Mouse (Mus musculus) myocyte (in vitro differentiated cells): Measurements from ENCODE around the gene Gm45337.

Source experiments
- E2F4 ChIP-seq: IDR thresholded peaks from one replicate; pipeline ENCODE4 v1.6.1; 2011; ENCODE audit warnings: mild to moderate bottlenecking, control low read depth, moderate library complexity; ENCODE audit not compliant: insufficient read depth
- MYOD1 ChIP-seq, 3 experiments: IDR thresholded peaks; one replicate each; pipeline ENCODE4 v1.6.1; 2011; ENCODE audit warnings: control low read depth in 2 of 3, low read depth in 2 of 3, mild to moderate bottlenecking in 2 of 3, moderate library complexity in 1 of 3; ENCODE audit not compliant: insufficient read length in 2 of 3, control insufficient read depth in 1 of 3
- POLR2A ChIP-seq: IDR thresholded peaks from one replicate; pipeline ENCODE4 v1.6.1; 2011; ENCODE audit warnings: low read depth, mild to moderate bottlenecking, control low read depth, moderate library complexity; ENCODE audit not compliant: insufficient read length
- USF1 ChIP-seq: IDR thresholded peaks from one replicate; pipeline ENCODE4 v1.6.1; 2011; ENCODE audit warnings: low read depth, mild to moderate bottlenecking, control low read depth, moderate library complexity

DNA sequence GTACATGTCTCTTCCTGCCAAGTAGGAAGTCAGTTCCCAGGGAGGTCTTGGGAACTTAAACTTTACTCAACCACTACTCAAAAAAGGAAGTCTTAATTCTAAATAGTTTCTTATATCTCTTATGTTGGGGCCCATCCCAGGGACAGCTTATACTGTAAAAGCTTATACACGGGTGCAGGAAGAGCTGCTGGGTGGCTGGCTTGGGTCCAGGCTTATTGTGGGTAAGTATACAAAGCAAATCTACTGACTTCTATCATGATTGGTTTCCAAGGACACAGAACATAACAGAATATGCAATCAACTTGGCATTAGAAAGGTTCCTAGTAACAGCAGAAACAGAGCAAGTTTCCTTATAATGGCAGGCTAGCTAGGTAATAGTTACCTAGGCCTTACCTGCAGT lies 10.9 kb upstream of the Gm45337 start:
- TF ChIP-seq USF1 = no peak
- TF ChIP-seq E2F4 = no peak
- TF ChIP-seq MYOD1 (IDR thresholded peaks at IDR 0.05; ENCODE audit: control insufficient read depth in 1 of 3, insufficient read length in 2 of 3, low read depth in 2 of 3) = no peak
- no peak for TF ChIP-seq POLR2A
